Mouse (Mus musculus) bone marrow macrophage, adult 2 months (primary cell): ENCODE data around the gene Icam4. TPM values are rescaled to one million over a fixed set of nuclear protein-coding genes. Genes with fewer than 3 reads are reported as not detected.

Experiments used
- H3K27ac ChIP-seq: 2 replicates; pipeline ENCODE4 v1.5.1; 2012; ENCODE audit warnings: low read depth, low read length; ENCODE audit not compliant: insufficient read depth
- H3K4me1 ChIP-seq: 2 replicates; pipeline ENCODE4 v1.6.1; 2012; ENCODE audit warnings: low read length; ENCODE audit not compliant: control insufficient read depth, insufficient read depth
- H3K4me3 ChIP-seq: 2 replicates; pipeline ENCODE4 v1.5.1; 2012; ENCODE audit warnings: mild to moderate bottlenecking, low read length, moderate library complexity; ENCODE audit not compliant: insufficient read depth
- CTCF ChIP-seq: IDR thresholded peaks from 2 replicates; pipeline ENCODE4 v1.5.1; 2012; ENCODE audit warnings: low read depth, mild to moderate bottlenecking, low read length, moderate library complexity
- POLR2A ChIP-seq: IDR thresholded peaks from 2 replicates; pipeline ENCODE4 v1.6.1; 2012; ENCODE audit warnings: mild to moderate bottlenecking, low read depth, low read length, borderline replicate concordance
- polyA plus RNA-seq: library from polyadenylated mRNA; stranded (reverse); fragments of >200 nt; gene quantifications from 2 replicates; pipeline ENCODE4 v1.2.4, GENCODE M21; 2012; ENCODE audit not compliant: missing spikeins, insufficient read depth, insufficient read length

Icam4 gene
- polyA plus RNA-seq, 1 experiment = not detected

- no peak overlapping the region for H3K4me3 ChIP-seq
- no peak overlapping the region for H3K27ac ChIP-seq
- H3K4me1 ChIP-seq = peaks cover 31% of the 10 kb centered on the region
- TF ChIP-seq POLR2A = no peak
- no peak for TF ChIP-seq CTCF
Observed at GRCm38 (mm10) chr9:21022726-21023125, 6.4 kb upstream of the Icam4 start.

- H3K4me1 ChIP-seq = peaks cover 23% of the 10 kb centered on the region
Observed at GRCm38 (mm10) chr9:21025258-21025810, 3.8 kb upstream of the Icam4 start.

GRCm38 (mm10) chr9:21026849-21027248 is 2.3 kb upstream of the Icam4 start:
- no peak overlapping the region for H3K27ac ChIP-seq
- H3K4me1 ChIP-seq = peaks cover 12% of the 10 kb centered on the region
- no peak overlapping the region for H3K4me3 ChIP-seq
- TF ChIP-seq POLR2A (no peak), CTCF (no peak)

More at GRCm38 (mm10) chr9:21025258-21025810, 3.8 kb upstream of the Icam4 start:
- no peak for TF ChIP-seq CTCF
- no peak for TF ChIP-seq POLR2A
- Histone ChIP-seq H3K4me3 (no peak overlapping the region), H3K27ac (no peak overlapping the region)

GRCm38 (mm10) chr9:21027774-21028290 is 1.3 kb upstream of the Icam4 start:
- TF ChIP-seq CTCF (no peak), POLR2A (no peak)
- no peak overlapping the region for H3K4me3 ChIP-seq
- H3K27ac ChIP-seq = no peak overlapping the region

GRCm38 (mm10) chr9:21028560-21029110 is 538 bp upstream of the Icam4 start:
- 0 out of 2 replicates have a peak, but pooled peaks cover 4% of the 10 kb centered on the region for H3K4me1 ChIP-seq
- no peak overlapping the region for H3K27ac ChIP-seq
- TF ChIP-seq POLR2A (no peak), CTCF (no peak)
- no peak overlapping the region for H3K4me3 ChIP-seq

More at GRCm38 (mm10) chr9:21027774-21028290, 1.3 kb upstream of the Icam4 start:
- 0 out of 2 replicates have a peak, but pooled peaks cover 4% of the 10 kb centered on the region for H3K4me1 ChIP-seq

- H3K4me1 ChIP-seq = 0 out of 2 replicates have a peak, but pooled peaks cover 4% of the 10 kb centered on the region
- H3K4me3 ChIP-seq = peak overlapping the region; percentile 38
- TF ChIP-seq POLR2A (no peak), CTCF (no peak)
- 0 out of 2 replicates have a peak overlapping the region, but pooled peaks have one; percentile 12 for H3K27ac ChIP-seq
Observed at GRCm38 (mm10) chr9:21030055-21030600, 955 bp downstream of the Icam4 start.

- TF ChIP-seq CTCF (no peak), POLR2A (no peak)
- Histone ChIP-seq H3K4me1 (0 out of 2 replicates have a peak, but pooled peaks cover 4% of the 10 kb centered on the region), H3K4me3 (peak overlapping the region; percentile 66), H3K27ac (peak overlapping the region; percentile 73)
Observed at GRCm38 (mm10) chr9:21030781-21031250, 1.6 kb downstream of the Icam4 start.

- Histone ChIP-seq H3K4me3 (peak overlapping the region; percentile 66), H3K27ac (peak overlapping the region; percentile 73), H3K4me1 (0 out of 2 replicates have a peak, but pooled peaks cover 4% of the 10 kb centered on the region)
- TF ChIP-seq CTCF (no peak), POLR2A (no peak)
Observed at GRCm38 (mm10) chr9:21031251-21031895, 2.2 kb downstream of the Icam4 start.

GRCm38 (mm10) chr9:21031896-21032351 is 2.8 kb downstream of the Icam4 start, which contains the start of gene Icam5:
TSS of gene Icam5 (plus strand) at chr9:21032073.
- peak within 1 kb of the TSS; percentile 73 for H3K27ac ChIP-seq
- no peak for TF ChIP-seq CTCF
- no peak for TF ChIP-seq POLR2A
- H3K4me1 ChIP-seq = 0 out of 2 replicates have a peak, but pooled peaks cover 4% of the 10 kb centered on the region
- peak within 1 kb of the TSS; percentile 66 for H3K4me3 ChIP-seq

- peak overlapping the region; percentile 66 for H3K4me3 ChIP-seq
- H3K27ac ChIP-seq = no peak overlapping the region
- TF ChIP-seq CTCF = no peak
- 0 out of 2 replicates have a peak, but pooled peaks cover 4% of the 10 kb centered on the region for H3K4me1 ChIP-seq
Observed at GRCm38 (mm10) chr9:21032491-21032890, 3.3 kb downstream of the Icam4 start.
